Mouse (Mus musculus): ENCODE data around the gene Extl2.

- no peak for TF ChIP-seq CTCF (IDR thresholded peaks at IDR 0.05; ENCODE audit: control insufficient read depth, insufficient read depth, insufficient replicate concordance, low read depth, low read length)
- no peak for TF ChIP-seq POLR2A (IDR thresholded peaks at IDR 0.05; ENCODE audit: control insufficient read depth, low read depth, low read length)
Measured at GRCm38 (mm10) chr3:116033218-116033870, 26.1 kb downstream of the Extl2 start.

Measured in testis, adult 2 months (tissue).